Mouse (Mus musculus): ENCODE data around the gene Zswim8. TPM values are rescaled to one million over a fixed set of nuclear protein-coding genes. Genes with fewer than 3 reads are reported as not detected.
A peak's percentile ranks its signal among the peaks of the same experiment; 100 is the strongest.

Zswim8 gene
- polyA plus RNA-seq (2012; rRNA removed) = 120 and 121 TPM in 2 replicates

DNA sequence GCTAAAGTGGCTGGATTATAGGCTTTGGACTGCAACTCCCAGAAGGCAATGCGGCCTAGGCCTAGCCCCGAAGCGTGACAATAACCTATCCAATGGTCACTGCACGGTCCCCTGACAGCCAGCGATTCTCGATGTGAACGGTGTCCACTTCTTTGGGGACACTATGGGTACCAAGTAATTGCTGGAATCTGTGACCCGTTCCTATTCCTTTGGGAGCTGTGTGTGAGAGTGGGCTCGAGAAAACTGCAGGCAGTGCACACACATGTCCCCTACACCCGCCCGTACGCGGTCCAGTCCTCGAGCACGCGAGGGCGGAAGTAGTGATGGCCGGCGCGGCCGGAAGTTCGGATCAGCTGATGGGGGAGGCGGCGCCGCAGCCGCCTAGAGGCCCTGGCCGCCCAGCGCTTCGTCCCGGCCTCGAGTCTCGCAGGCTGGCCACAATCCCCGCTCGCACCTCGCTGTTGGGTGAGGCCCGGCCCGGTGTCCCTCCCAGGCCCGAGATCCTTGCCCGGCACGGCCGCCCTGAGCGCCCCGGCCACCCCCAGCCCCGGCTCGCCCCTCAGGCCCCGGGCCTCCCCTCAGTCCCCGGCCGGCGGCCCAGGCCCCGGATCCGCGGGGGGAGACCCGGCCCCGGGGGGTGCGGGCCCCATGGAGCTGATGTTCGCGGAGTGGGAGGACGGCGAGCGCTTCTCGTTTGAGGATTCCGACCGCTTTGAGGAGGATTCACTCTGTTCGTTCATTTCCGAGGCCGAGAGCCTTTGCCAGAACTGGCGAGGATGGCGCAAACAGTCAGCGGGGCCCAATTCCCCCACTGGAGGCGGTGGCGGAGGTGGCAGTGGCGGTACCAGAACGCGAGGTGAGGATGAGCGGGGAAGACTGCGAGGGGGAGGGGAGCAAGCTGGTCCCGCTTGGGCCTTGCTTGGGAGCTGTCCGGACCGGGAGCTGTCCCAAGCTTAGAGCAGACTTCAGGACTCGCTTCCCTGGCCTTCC is at the start of gene Zswim8:
TSS of gene Zswim8 (plus strand) at position 352 of the 990 bp plus-strand sequence.
- peak; percentile 86 for DNase-seq (ENCODE audit: low spot score)

DNA sequence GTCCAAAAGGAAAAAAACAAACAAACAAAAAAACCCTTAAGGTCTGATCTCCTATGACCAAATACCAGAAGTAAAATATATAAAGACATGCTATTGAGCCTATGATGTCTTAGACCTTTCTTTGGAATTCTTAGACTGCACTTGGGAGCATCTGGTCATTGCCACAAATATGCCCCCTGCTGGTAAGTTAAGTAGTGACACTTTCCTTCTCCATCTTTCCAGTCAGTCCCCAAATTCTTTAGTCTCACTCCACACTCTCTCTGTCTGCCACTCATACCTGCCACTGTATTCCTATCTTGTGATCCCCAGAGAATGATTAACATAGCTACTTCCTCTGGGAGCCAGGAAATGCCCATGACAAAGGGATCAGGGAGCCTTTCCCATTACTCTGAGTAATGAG is 49.0 kb upstream of the Zswim8 start:
- no peak for DNase-seq (ENCODE audit: low spot score)

DNA sequence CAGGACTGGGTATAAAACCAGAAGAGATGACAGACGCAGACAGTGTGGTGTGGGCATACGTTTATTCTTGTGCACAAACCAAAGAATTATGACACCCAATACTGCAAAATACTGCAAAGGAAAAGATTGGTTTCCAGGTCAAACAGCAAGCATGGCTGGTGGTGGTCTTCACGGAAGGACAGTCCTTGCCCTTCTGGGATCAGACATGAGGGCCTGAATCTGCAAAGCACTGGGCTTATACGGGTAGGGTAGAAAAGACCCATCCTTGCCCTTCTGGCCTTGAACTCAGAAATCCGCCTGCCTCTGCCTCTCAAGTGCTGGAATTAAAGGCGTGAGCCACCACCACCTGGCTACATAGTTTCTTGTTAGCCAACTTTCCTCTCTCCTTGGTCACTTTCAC is 48.5 kb upstream of the Zswim8 start:
- no peak for DNase-seq (ENCODE audit: low spot score)

DNA sequence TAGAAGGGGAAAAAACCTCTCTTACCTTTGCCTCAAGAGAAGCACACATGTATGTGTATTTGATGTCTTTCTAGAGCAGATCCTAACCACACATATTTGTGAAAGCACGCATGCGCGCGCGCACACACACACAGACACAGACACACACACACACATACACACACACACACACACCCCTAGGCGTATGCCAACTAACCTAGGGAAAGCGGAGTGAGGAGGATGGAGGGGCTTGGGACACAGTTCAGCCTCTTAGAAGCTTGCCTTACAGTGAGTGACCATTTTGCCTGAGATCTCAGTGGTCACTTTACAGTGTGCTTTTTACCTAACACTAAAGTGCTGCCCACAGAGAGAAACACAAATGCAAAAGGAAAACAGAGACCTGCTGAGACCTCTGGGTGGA is 47.7 kb upstream of the Zswim8 start:
- DNase-seq (ENCODE audit: low spot score) = no peak

DNA sequence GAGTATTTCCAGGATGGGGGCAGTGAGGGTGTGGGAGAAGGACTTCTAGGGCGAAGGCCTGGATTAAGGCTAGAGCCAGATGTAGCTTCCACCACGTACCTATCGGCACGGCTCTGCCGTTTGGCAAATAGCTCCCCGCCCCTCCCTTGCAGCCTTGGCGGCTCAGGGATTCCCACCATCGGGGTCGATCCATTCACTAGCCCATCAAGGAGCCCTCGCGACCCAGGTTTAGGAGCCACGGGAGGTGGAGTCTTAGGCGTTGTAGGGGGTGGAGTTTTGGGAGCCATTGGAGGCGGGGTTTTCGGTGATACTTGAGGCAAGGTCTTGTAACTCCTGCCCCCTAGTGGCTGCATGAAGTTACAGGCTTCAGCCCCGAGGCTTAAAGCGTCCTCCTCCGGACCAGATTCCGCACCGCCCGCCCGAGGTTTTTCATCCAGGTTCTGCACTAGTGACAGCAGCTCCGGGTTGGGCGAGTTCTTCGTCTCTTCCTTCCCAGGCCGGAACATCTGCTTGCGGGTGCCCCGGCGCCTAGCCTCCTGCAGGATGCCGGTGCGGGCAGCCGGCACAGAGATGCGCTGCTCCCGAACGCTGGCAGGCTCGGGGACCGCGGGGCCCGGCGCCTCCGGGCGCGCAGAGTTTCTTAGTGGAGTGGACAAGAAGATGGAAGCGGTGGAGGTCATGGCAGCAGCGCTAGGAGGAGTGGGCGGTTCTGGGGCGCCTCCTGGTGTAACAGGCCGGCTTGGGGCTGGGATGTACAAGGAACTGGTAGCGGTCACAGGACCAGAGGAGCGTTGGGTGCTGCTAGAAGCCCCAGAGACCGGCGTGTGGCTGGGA is 46.3 kb upstream of the Zswim8 start:
- DNase-seq (ENCODE audit: low spot score) = peak; percentile 68

DNA sequence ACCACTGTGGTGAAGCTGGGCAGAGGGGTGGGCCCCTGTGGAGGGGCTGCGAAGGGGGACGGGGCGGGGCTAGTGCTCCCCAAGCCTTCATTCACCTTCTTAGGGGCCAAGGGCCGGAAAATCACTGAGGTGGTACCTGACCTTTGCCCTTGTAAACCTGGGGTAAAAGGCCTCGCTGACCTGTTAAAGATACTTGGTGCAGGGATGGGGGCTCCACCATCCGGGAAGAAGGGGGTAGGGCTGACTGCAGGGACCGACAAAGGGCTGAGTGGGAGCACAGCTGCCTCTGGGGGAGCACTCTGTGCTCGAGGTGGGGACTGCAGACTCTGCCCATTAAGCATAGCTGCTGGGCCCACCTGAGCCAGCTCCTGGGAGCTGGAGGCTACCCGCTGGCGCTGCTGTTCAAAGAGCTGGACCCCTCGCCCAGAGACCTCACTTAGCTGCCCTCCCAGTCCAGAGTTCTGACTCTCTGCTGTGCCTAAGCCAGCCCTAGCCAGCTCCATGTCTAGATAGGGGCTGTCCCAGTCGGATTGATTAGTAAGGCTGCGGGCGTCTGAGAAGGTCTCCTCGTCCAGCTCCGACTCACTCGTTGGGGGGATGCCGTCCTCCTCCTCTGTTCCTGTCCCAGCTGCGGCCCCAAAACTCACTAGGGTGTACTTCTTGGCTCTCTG is 45.6 kb upstream of the Zswim8 start:
- no peak for DNase-seq (ENCODE audit: low spot score)

DNA sequence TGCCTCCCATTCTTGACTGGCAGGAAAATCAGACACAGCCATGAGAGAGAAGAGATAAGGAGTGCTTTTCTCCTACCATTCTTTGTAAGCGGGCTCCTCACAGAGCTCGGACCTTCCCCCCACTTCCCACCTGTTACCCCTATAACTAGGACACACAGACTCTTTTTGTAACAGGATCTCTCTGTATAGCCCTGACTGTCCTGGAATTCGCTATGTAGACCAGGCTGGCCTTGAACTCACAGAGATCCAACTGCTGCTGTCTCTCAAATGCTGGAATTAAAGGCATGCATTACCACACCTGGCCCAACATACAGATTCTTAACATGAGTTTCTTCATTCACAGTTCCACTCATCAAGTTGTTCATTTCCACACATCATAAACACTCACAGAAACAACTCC is 44.6 kb upstream of the Zswim8 start:
- DNase-seq (ENCODE audit: low spot score) = no peak

DNA sequence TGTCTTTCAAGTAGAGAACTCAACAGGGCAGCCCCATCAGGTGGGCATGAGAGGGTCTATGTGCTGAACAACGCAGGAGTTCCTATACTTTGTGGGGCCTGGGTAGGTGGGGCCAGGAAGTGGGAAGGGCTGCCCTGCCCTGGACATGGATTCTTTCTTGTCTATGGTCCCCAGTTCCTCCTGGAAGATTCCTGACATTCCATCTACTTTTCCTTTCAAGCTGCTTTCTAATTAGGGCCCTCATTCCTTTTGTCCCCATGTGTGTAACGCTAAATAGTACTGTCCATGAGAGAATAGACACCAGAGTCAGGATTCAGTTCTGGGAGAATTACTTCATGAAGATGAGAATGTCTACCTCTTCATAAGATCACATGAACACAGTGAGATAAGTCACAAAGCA is 43.8 kb upstream of the Zswim8 start:
- DNase-seq (ENCODE audit: low spot score) = no peak

DNA sequence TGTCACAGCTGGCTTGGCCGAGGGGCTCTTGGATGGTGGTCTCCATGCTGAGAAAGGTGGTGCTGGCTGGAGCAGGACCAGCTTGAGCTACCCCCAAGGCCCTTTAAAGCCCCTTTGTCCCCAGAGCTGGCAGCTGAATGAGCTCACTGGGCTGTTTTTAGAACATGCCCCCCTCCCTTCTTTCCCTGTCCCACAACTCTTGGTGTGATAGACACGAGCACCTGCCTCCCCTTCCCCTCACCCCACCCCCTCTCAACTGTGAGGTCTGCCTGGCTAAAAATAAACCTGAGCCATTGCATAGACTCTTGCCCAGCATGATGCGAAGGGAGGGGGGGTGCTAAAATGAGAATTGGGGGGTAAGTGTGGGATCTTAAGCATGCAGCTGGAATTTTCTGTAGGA is 42.9 kb upstream of the Zswim8 start:
- no peak for DNase-seq (ENCODE audit: low spot score)

DNA sequence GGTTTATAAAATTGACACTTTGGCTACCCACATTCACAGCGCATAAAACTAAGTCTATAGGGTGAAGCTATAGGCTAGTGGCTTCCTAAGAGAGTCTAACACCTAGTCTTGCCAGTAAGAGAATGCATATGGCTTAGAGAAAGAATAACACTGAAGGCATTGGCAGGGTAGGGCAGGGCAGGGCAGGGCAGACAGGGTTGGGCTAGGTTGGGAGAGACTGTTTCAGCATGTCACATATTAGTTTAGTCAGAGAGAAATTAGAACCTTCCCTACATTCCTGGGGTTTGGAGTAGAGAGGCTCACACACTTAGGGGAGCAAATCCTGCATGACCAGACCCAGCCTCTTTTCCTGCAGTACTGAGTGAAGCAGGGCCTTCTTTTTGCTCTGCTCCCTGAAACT is 39.9 kb upstream of the Zswim8 start:
- no peak for DNase-seq (ENCODE audit: low spot score)

DNA sequence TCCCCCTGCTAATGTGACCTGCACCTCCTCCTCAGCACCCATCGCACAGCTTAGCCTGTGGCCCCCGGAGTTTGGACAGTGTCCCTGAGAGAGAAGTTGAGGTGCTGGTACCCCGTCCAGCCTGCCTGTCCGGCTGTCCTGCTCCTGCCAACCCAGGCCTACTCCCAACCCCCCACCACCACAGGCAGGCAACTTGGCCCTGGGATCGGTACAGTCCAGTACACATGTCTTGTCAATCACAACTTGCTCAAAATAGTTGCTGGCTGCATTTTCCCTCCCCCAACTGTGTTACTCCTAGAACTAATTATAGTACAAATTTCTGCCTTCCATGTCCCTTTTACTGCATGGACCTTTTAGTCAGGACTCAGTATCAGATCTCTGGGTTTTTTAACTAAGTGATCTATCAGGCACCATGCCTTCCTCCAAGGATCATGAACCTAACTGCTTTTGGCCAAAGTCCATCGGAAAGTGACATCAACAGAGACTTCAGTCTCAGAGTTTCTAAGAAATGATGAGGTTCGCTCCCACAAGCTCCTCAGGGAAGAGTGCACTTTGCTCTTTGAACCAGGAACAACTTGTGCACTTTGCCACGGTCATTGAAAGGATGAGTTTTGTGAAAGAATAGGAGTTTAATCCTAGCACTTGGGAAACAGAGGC is 39.1 kb upstream of the Zswim8 start, which contains the start of gene Synpo2l:
TSS of gene Synpo2l (minus strand) at position 201 of the 657 bp plus-strand sequence.
- no peak for DNase-seq (ENCODE audit: low spot score)

DNA sequence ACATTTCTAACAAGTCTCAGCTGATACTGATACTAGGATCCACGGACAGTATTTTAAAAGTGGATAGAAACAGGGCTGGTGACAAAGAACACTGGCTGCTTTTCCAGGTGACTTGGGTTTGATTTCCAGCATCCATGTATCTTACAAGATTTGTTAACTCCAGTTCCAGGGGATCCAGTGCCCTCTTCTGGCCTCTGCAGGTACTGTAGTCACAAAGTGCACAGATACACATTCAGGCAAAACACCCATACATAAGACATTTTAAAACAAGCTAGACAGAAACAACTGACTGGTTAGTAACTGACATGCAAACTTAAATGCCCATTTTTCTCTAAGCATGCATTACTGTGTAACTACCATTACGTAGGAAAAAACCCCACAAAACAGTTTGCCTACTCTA is 34.4 kb upstream of the Zswim8 start:
- no peak for DNase-seq (ENCODE audit: low spot score)

DNA sequence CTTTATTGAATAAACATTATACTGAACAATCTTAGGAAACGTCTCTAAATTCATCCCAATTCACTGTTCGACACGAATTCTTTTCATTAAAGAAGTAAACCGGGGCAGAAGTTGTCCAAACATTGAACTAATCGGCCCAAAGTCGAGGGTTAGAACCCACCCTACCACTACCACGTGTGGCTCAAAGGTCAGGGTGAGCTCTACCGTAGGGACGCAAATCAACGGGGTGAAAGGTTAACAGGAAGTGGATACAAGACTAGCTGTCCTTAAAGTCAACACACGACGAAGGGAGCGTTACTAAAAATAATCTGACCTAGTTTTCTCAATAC is 33.7 kb upstream of the Zswim8 start:
- no peak for DNase-seq (ENCODE audit: low spot score)

DNA sequence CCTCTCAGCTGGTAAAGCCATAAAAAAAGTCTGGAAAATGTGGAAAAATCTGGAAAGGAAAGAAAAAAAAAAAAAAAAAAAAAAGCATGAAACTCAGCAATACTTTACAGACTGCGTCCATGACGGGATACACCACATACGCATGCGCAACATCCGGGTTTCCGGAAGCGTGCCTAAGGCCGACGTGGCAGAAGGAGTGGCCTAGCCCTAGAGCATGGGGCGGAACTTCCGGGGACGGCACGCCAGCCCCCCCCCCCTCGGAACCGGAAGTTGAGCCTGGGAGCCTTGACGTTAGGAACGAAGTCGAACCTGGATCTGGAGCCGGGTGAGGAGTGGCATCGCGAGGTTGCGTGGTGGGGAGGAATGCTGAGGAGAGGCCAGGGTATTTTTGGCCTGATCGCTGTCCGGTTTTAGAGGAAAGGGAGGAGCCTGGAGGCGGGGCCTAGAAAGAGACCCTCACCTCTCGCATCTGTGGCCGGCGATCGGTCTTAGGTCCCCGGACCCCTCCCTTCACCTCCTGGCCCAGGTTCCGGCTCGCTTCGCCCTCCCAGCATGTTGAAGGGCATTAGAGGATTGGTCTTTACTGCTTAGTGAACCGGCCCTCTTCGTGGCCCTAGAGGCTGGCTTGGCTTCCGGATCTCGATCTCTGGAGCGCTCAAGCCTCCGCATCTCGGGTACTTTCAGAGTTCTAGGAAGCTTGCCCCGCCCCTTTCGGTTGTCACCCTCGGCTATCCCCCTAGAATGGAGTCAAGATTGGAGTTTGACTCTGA is 33.1 kb upstream of the Zswim8 start, which contains the start of gene Sec24c:
TSS of gene Sec24c (plus strand) at position 245 of the 770 bp plus-strand sequence.
- DNase-seq (ENCODE audit: low spot score) = peak; percentile 96

DNA sequence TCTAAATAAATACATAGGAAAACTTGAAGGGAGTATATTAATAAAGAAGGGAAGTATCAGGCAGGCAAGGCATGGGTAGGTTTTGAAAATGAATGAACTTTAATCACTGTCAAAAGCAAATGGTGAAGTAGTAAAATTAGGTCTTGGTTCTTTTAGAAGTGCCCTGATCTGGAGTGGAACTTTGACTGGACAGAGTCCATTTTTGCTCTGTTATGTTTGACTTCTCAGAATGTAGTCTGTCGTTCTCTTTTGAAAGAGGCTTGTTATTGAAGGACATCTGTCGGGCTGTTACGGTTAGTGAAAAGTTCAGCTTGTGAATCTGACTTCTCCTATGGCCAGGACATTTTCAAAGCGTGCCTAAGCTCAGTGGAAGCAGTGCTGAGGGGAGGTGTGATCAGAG is 29.4 kb upstream of the Zswim8 start:
- no peak for DNase-seq (ENCODE audit: low spot score)

DNA sequence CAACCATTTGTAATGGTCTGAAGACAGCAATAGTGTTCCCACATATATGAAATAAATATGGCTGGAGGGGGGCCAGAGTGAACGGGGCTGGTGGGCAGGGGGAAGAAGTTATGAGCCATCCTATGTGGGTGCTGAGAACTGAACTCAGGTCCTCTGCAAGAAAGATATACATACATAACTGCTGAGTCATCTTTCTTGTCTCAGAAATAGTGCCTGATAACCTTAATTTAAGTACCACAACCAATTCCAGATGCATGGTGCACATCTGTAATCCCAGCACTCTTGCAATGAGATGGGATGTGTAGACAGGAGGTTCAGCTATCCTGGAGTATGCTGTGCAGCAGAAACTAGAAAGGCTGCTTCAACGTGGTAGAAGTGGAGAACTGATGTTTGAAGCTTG is 25.6 kb upstream of the Zswim8 start:
- no peak for DNase-seq (ENCODE audit: low spot score)

DNA sequence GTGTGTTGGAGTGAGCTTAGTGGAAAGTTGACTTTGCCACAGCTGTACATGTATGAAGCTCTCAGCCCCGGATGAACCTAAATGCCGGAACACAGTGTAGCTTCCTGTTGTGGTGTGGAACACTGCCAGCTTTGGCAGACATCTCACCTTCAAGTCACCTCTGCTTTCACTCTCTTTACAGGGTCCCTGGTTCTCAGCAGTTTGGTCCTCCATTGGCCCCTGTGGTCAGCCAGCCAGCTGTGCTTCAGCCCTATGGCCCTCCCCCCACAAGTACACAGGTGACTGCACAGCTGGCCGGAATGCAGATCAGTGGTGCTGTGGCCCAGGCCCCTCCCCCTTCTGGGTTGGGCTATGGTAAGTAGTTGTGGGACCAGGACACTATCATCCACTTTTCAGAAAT is 24.9 kb upstream of the Zswim8 start:
- no peak for DNase-seq (ENCODE audit: low spot score)

DNA sequence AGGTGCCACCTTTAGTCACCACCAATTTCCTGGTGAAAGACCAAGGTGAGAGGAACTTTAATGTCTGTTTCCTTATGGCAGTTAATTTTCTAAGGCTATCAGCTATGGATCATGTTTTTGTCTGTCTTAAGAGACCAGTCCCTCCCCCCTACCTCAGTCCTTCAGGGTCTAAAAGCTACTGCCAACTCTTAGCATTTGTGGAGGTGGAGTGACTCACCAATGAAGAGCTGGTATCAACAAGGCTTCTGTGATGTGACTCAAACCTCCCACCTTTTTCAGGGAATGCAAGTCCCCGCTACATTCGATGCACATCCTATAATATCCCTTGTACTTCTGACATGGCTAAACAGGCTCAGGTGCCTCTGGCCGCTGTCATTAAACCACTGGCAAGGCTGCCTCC is 20.8 kb upstream of the Zswim8 start:
- DNase-seq (ENCODE audit: low spot score) = no peak

DNA sequence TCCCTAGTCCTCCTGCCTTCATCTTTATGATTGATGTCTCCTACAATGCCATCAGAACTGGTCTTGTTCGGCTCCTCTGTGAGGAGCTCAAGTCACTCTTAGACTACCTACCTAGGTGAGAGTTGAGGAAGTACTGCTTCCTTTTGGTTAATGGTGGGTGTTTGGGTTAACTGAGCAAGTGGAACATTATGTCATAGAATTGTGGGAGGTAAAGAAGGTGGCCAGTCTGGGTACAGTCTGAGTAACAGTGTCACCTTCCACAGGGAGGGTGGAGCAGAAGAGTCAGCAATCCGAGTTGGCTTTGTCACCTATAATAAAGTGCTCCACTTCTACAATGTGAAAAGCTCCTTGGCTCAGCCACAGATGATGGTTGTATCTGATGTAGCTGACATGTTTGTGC is 18.3 kb upstream of the Zswim8 start:
- DNase-seq (ENCODE audit: low spot score) = no peak

DNA sequence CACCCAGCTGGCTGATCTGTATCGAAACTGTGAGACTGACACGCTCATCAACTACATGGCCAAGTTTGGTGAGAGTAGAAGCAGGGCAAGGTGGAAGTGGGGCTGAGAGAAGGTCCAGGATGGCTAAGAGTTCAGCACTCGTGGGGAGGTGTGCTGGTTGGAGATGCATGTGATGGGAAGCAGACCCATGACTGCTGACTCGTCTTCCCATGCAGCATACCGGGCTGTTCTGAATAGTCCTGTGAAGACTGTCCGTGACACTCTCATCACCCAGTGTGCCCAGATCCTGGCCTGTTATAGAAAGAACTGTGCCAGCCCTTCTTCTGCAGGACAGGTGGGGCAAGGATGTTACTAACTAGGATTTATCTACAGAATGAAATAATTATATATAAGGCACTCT is 15.6 kb upstream of the Zswim8 start:
- DNase-seq (ENCODE audit: low spot score) = no peak

DNA sequence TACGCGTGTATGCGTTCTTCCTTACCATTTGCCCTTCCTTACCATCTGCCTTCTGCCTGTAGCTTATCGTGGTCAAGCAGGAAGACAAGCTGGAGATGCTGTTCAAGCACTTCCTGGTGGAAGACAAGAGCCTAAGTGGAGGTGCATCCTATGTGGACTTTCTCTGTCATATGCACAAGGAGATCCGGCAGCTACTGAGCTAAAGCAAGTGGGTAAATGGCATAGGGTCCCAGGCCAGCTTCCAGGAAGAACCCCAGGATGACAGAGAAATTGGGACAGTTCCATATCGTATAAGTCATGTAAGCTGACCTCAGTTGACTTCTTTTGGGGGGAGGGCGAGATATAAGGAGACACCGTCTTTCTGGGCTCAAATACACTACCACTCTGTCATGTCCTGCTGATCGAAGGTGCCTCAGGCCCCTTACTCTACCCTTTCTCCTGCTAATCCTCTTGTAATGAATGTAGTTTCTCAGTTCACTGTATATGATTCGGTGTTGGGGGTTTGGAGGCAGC is 13.7 kb upstream of the Zswim8 start:
- no peak for DNase-seq (ENCODE audit: low spot score)
